Mouse (Mus musculus): ENCODE measurements around the gene Cdh13.

DNA sequence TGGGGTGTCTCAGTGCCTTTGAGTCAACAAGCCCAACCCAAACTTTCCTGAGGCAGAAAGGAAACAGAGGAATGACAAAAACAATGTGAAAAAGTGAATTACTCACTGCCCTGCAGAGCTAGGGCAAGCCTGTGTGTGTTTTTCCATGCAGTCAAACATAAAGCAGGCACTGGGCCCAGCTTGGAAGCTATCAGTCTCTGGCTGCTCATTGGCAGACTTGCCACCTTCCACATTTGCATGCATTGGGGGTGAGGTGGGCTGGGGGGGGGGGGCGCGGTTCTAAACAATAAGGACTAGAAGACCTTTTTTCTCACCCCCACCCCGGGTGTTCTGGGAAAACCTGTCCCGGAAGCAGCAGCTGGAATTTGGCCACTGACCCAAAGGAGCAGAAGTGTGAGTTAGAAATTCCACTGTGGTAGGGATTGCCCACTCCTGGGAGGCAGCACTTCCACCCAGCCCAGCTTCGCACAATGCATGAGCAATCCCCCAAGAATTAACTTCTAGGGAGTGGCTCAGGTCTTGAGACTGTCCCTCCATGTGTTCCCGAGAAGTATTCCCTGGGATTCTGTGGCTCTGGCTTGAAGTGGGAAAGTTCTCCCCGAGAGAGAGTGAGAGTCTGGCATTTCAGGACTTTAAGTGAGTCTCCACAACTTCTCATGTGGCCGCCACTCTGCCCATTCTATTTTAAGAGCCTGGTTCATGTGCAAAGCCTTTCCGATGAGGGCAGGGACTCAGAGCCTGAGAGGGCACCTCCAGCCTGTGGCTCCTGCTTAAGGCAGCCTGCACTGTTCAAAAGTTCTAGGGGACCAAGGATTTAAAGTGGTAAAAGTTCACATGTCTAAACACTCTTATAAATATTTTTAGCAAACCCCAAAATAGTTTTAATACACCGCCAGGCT lies 3.0 kb downstream of the Cdh13 start:
- TF ChIP-seq CTCF (IDR thresholded peaks at IDR 0.05; ENCODE audit: extremely low read depth, insufficient read depth, low read length) (no peak), POLR2A (IDR thresholded peaks at IDR 0.05; ENCODE audit: extremely low read depth, insufficient read depth, low read length) (no peak)

Measured in cortical plate, adult 2 months (tissue).